Mouse (Mus musculus): ENCODE data around the gene Unc13b. TPM values are rescaled to one million over a fixed set of nuclear protein-coding genes. Genes with fewer than 3 reads are reported as not detected.

The Unc13b gene
- polyA plus RNA-seq, 1 experiment from 2014 or later = 0.57 TPM

GRCm38 (mm10) chr4:43165403-43166005 lies 106.8 kb downstream of the Unc13b start:
- no peak for ATAC-seq (ENCODE audit: low read depth)

GRCm38 (mm10) chr4:43170028-43170427 lies 111.3 kb downstream of the Unc13b start:
- Histone ChIP-seq H3K4me2 (ENCODE audit: low read depth, low read length) (no peak overlapping the region), H3K4me1 (ENCODE audit: control insufficient read depth, low read depth, low read length) (no peaks in the 10 kb centered on the region), H3K27me3 (ENCODE audit: control insufficient read depth, insufficient read depth, low read depth, low read length) (no peaks in the 10 kb centered on the region), H3K9ac (ENCODE audit: low read depth, low read length) (no peak overlapping the region), H3K36me3 (ENCODE audit: control insufficient read depth, insufficient read depth) (no peaks in the 10 kb centered on the region), H3K9me3 (replicated peaks; ENCODE audit: control insufficient read depth, low read length) (no peaks in the 10 kb centered on the region), H3K4me3 (ENCODE audit: low read depth, low read length) (no peak overlapping the region), H3K27ac (ENCODE audit: low read length) (no peak overlapping the region)
- 43% methylated on average over 3 of the region's 3 CpGs for WGBS (ENCODE audit: insufficient replicate concordance)
- no peak for ATAC-seq (ENCODE audit: low read depth)

More at GRCm38 (mm10) chr4:43165403-43166005, 106.8 kb downstream of the Unc13b start:
- Histone ChIP-seq H3K36me3 (ENCODE audit: control insufficient read depth, insufficient read depth) (no peaks in the 10 kb centered on the region), H3K9me3 (replicated peaks; ENCODE audit: control insufficient read depth, low read length) (no peaks in the 10 kb centered on the region), H3K4me3 (ENCODE audit: low read depth, low read length) (no peak overlapping the region), H3K27ac (ENCODE audit: low read length) (no peak overlapping the region), H3K27me3 (ENCODE audit: control insufficient read depth, insufficient read depth, low read depth, low read length) (no peaks in the 10 kb centered on the region), H3K9ac (ENCODE audit: low read depth, low read length) (no peak overlapping the region), H3K4me1 (ENCODE audit: control insufficient read depth, low read depth, low read length) (no peaks in the 10 kb centered on the region), H3K4me2 (ENCODE audit: low read depth, low read length) (no peak overlapping the region)
- 68% methylated on average over 12 of the region's 12 CpGs for WGBS (ENCODE audit: insufficient replicate concordance)

DNA sequence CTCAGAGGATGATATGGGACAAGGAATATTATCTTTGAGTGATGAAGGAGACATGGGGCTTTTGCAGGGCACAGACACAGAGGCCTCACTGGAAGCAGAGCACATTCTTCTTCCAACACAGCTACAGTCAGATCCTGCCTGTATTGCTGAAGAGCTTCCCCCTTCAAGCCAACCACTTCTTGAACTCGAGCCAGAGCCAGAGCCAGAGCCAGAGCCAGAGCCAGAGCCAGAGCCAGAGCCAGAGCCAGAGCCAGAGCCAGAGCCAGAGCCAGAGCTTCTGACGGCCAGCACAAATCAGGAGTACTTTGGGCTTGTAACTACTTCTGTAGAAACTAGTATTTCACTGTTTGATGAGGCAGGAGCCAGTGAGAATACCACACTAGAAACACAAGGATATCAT lies 118.4 kb downstream of the Unc13b start:
- no peak for ATAC-seq (ENCODE audit: low read depth)
- 35% methylated on average over 2 of the region's 2 CpGs for WGBS (ENCODE audit: insufficient replicate concordance)
- Histone ChIP-seq H3K27me3 (ENCODE audit: control insufficient read depth, insufficient read depth, low read depth, low read length) (no peaks in the 10 kb centered on the region), H3K4me3 (ENCODE audit: low read depth, low read length) (no peak overlapping the region), H3K27ac (ENCODE audit: low read length) (no peak overlapping the region), H3K36me3 (ENCODE audit: control insufficient read depth, insufficient read depth) (no peaks in the 10 kb centered on the region), H3K9me3 (replicated peaks; ENCODE audit: control insufficient read depth, low read length) (no peaks in the 10 kb centered on the region), H3K4me1 (ENCODE audit: control insufficient read depth, low read depth, low read length) (no peaks in the 10 kb centered on the region), H3K9ac (ENCODE audit: low read depth, low read length) (no peak overlapping the region), H3K4me2 (ENCODE audit: low read depth, low read length) (no peak overlapping the region)

GRCm38 (mm10) chr4:43182474-43183168 lies 123.9 kb downstream of the Unc13b start:
- no peaks in the 10 kb centered on the region for H3K9me3 ChIP-seq (replicated peaks; ENCODE audit: control insufficient read depth, low read length)
- no peaks in the 10 kb centered on the region for H3K27me3 ChIP-seq (ENCODE audit: control insufficient read depth, insufficient read depth, low read depth, low read length)
- H3K36me3 ChIP-seq (ENCODE audit: control insufficient read depth, insufficient read depth) = no peaks in the 10 kb centered on the region
- no peak overlapping the region for H3K27ac ChIP-seq (ENCODE audit: low read length)
- no peak overlapping the region for H3K4me2 ChIP-seq (ENCODE audit: low read depth, low read length)
- H3K4me3 ChIP-seq (ENCODE audit: low read depth, low read length) = no peak overlapping the region
- WGBS (ENCODE audit: insufficient replicate concordance) = 79% methylated on average over 8 of the region's 8 CpGs
- ATAC-seq (ENCODE audit: low read depth) = no peak
- H3K9ac ChIP-seq (ENCODE audit: low read depth, low read length) = no peak overlapping the region
- H3K4me1 ChIP-seq (ENCODE audit: control insufficient read depth, low read depth, low read length) = no peaks in the 10 kb centered on the region

DNA sequence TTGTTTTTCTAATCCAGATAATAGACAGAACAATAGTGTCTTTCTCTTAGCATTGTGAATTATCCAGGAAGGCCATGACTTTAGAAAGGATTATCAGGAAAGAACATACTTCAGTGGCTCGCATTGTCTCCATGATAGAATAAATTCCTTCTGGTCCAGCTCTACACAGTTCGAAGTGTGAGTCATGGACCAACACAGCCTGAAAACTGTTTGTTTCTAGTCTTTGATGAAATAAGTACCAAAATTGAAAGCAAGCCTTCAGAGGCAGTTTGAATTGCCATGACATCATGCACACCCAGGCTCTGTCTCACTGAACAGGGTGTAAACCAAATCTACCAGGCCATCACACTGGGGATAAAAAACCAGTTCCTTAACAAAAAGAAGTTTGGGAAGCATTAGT lies 128.7 kb downstream of the Unc13b start:
- no peak overlapping the region for H3K9ac ChIP-seq (ENCODE audit: low read depth, low read length)
- no peak overlapping the region for H3K4me2 ChIP-seq (ENCODE audit: low read depth, low read length)
- no peaks in the 10 kb centered on the region for H3K36me3 ChIP-seq (ENCODE audit: control insufficient read depth, insufficient read depth)
- H3K27me3 ChIP-seq (ENCODE audit: control insufficient read depth, insufficient read depth, low read depth, low read length) = no peaks in the 10 kb centered on the region
- 58% methylated on average over 2 of the region's 2 CpGs for WGBS (ENCODE audit: insufficient replicate concordance)
- H3K4me3 ChIP-seq (ENCODE audit: low read depth, low read length) = no peak overlapping the region
- H3K27ac ChIP-seq (ENCODE audit: low read length) = no peak overlapping the region
- no peaks in the 10 kb centered on the region for H3K4me1 ChIP-seq (ENCODE audit: control insufficient read depth, low read depth, low read length)
- no peaks in the 10 kb centered on the region for H3K9me3 ChIP-seq (replicated peaks; ENCODE audit: control insufficient read depth, low read length)
- ATAC-seq (ENCODE audit: low read depth) = no peak

- H3K4me3 ChIP-seq (ENCODE audit: low read depth, low read length) = no peak overlapping the region
- H3K27ac ChIP-seq (ENCODE audit: low read length) = no peak overlapping the region
- ATAC-seq (ENCODE audit: low read depth) = no peak
- H3K27me3 ChIP-seq (ENCODE audit: control insufficient read depth, insufficient read depth, low read depth, low read length) = no peaks in the 10 kb centered on the region
- H3K9ac ChIP-seq (ENCODE audit: low read depth, low read length) = no peak overlapping the region
- H3K9me3 ChIP-seq (replicated peaks; ENCODE audit: control insufficient read depth, low read length) = no peaks in the 10 kb centered on the region
- H3K36me3 ChIP-seq (ENCODE audit: control insufficient read depth, insufficient read depth) = no peaks in the 10 kb centered on the region
- no peak overlapping the region for H3K4me2 ChIP-seq (ENCODE audit: low read depth, low read length)
- H3K4me1 ChIP-seq (ENCODE audit: control insufficient read depth, low read depth, low read length) = no peaks in the 10 kb centered on the region
- WGBS (ENCODE audit: insufficient replicate concordance) = 69% methylated on average over 5 of the region's 5 CpGs
Measured at GRCm38 (mm10) chr4:43189381-43189780, 130.6 kb downstream of the Unc13b start.

DNA sequence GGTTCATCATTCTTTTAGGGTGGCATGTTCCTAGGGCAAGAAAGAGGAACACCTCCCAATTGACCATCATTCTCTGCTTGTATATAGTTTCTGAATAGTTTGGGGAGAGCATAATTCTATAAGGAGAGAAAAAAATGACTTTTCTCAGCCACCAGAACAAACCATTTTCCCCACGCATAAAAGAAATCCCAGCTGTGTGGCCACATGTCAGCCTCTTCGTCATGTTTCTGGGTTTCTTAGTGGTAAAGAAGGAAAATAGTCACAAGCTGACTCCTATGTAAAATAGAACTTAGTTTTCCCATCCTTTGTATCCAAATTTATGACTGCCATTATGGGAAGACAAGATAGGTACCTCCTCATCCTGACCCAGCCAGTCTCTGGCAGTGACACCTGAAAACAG lies 146.2 kb downstream of the Unc13b start:
- Histone ChIP-seq H3K27me3 (ENCODE audit: control insufficient read depth, insufficient read depth, low read depth, low read length) (no peaks in the 10 kb centered on the region), H3K4me1 (ENCODE audit: control insufficient read depth, low read depth, low read length) (no peaks in the 10 kb centered on the region), H3K9me3 (replicated peaks; ENCODE audit: control insufficient read depth, low read length) (no peaks in the 10 kb centered on the region), H3K4me3 (ENCODE audit: low read depth, low read length) (no peak overlapping the region), H3K9ac (ENCODE audit: low read depth, low read length) (no peak overlapping the region), H3K4me2 (ENCODE audit: low read depth, low read length) (no peak overlapping the region), H3K27ac (ENCODE audit: low read length) (no peak overlapping the region), H3K36me3 (ENCODE audit: control insufficient read depth, insufficient read depth) (no peaks in the 10 kb centered on the region)
- 73% methylated on average over 2 of the region's 2 CpGs for WGBS (ENCODE audit: insufficient replicate concordance)
- ATAC-seq (ENCODE audit: low read depth) = no peak

- 56% methylated on average over 4 of the region's 4 CpGs for WGBS (ENCODE audit: insufficient replicate concordance)
Measured at GRCm38 (mm10) chr4:43205571-43205970, 146.8 kb downstream of the Unc13b start.

DNA sequence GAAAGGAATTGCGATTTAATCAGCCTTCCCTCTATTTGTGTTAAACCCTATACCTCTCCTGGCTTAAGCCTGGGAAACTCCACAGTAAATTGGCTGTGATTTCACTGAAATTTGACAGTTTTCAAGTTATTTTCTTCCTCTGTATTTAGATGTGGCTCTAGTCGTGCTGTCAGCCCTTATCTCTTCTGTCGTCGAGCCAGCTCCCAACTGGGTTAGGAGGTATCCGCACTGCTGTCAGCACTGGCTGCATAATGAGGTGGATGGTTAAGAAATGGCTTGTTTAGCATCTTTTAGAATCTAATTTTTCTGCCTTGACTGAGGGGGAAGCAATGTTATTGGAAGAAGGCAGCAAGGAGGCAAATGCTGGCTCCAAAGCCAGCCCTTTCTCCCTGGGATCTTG lies 148.2 kb downstream of the Unc13b start:
- Histone ChIP-seq H3K9me3 (replicated peaks; ENCODE audit: control insufficient read depth, low read length) (no peaks in the 10 kb centered on the region), H3K4me2 (ENCODE audit: low read depth, low read length) (no peak overlapping the region), H3K9ac (ENCODE audit: low read depth, low read length) (no peak overlapping the region), H3K4me3 (ENCODE audit: low read depth, low read length) (no peak overlapping the region), H3K27ac (ENCODE audit: low read length) (no peak overlapping the region), H3K27me3 (ENCODE audit: control insufficient read depth, insufficient read depth, low read depth, low read length) (no peaks in the 10 kb centered on the region), H3K36me3 (ENCODE audit: control insufficient read depth, insufficient read depth) (no peaks in the 10 kb centered on the region), H3K4me1 (ENCODE audit: control insufficient read depth, low read depth, low read length) (no peaks in the 10 kb centered on the region)
- WGBS (ENCODE audit: insufficient replicate concordance) = 47% methylated on average over 5 of the region's 5 CpGs
- no peak for ATAC-seq (ENCODE audit: low read depth)

More at GRCm38 (mm10) chr4:43205571-43205970, 146.8 kb downstream of the Unc13b start:
- no peaks in the 10 kb centered on the region for H3K4me1 ChIP-seq (ENCODE audit: control insufficient read depth, low read depth, low read length)
- H3K27me3 ChIP-seq (ENCODE audit: control insufficient read depth, insufficient read depth, low read depth, low read length) = no peaks in the 10 kb centered on the region
- H3K9me3 ChIP-seq (replicated peaks; ENCODE audit: control insufficient read depth, low read length) = no peaks in the 10 kb centered on the region
- no peaks in the 10 kb centered on the region for H3K36me3 ChIP-seq (ENCODE audit: control insufficient read depth, insufficient read depth)
- ATAC-seq (ENCODE audit: low read depth) = no peak
- no peak overlapping the region for H3K27ac ChIP-seq (ENCODE audit: low read length)
- no peak overlapping the region for H3K4me3 ChIP-seq (ENCODE audit: low read depth, low read length)
- no peak overlapping the region for H3K4me2 ChIP-seq (ENCODE audit: low read depth, low read length)
- no peak overlapping the region for H3K9ac ChIP-seq (ENCODE audit: low read depth, low read length)

Data from liver, embryonic 16.5 days (tissue).